Mouse (Mus musculus): ENCODE data around the gene Gm10718. TPM values are rescaled to one million over a fixed set of nuclear protein-coding genes. Genes with fewer than 3 reads are reported as not detected.
"Not testable (repeated sequence)": the region's sequence is repeated elsewhere in the genome, so short reads cannot be mapped to it uniquely, and the experiment has no call there.

Gm10718 gene
- total RNA-seq, 2 experiments from 2014 or later: 4.0 TPM; not detected in 1

DNA sequence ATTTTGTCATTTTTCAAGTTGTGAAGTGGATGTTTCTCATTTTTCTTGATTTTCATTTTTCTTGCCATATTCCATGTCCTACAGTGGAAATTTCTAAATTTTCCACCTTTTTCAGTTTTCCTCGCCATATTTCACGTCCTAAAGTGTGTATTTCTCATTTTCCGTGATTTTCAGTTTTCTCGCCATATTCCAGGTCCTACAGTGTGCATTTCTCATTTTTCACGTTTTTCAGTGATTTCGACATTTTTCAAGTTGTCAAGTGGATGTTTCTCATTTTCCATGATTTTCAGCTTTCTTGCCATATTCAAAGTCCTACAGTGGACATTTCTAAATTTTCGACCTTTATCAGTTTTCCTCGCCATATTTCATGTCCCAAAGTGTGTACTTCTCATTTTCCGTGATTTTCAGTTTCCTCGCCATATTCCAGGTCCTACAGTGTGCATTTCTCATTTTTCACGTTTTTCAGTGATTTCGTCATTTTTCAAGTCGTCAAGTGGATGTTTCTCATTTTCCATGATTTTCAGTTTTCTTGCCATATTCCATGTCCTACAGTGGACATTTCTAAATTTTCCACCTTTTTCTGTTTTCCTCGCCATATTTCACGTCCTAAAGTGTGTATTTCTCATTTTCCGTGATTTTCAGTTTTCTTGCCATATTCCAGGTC lies 770 bp downstream of the Gm10718 start:
- not testable (repeated sequence) for ATAC-seq (replicated peaks; ENCODE audit: poor library complexity, severe bottlenecking)

DNA sequence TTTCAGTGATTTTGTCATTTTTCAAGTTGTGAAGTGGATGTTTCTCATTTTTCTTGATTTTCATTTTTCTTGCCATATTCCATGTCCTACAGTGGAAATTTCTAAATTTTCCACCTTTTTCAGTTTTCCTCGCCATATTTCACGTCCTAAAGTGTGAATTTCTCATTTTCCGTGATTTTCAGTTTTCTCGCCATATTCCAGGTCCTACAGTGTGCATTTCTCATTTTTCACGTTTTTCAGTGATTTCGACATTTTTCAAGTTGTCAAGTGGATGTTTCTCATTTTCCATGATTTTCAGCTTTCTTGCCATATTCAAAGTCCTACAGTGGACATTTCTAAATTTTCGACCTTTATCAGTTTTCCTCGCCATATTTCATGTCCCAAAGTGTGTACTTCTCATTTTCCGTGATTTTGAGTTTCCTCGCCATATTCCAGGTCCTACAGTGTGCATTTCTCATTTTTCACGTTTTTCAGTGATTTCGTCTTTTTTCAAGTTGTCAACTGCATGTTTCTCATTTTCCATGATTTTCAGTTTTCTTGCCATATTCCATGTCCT lies 1.6 kb downstream of the Gm10718 start, which contains the start of gene Gm10717:
TSS of gene Gm10717 (plus strand) at position 506 of the 556 bp plus-strand sequence.
- not testable (repeated sequence) for ATAC-seq (replicated peaks; ENCODE audit: poor library complexity, severe bottlenecking)

DNA sequence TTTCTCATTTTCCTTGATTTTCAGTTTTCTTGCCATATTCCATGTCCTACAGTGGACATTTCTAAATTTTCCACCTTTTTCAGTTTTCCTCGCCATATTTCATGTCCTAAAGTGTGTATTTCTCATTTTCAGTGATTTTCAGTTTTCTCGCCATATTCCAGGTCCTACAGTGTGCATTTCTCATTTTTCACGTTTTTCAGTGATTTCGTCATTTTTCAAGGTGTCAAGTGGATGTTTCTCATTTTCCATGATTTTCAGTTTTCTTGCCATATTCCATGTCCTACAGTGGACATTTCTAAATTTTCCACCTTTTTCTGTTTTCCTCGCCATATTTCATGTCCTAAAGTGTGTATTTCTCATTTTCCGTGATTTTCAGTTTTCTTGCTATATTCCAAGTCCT lies 2.3 kb downstream of the Gm10718 start:
- ATAC-seq (replicated peaks; ENCODE audit: poor library complexity, severe bottlenecking): not testable (repeated sequence)

DNA sequence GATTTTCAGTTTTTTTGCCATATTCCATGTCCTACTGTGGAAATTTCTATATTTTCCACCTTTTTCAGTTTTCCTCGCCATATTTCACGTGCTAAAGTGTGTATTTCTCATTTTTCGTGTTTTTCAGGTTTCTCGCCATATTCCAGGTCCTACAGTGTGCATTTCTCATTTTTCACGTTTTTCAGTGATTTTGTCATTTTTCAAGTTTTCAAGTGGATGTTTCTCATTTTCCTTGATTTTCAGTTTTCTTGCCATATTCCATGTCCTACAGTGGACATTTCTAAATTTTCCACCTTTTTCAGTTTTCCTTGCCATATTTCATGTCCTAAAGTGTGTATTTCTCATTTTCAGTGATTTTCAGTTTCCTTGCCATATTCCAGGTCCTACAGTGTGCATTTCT lies 2.8 kb downstream of the Gm10718 start:
- ATAC-seq (replicated peaks; ENCODE audit: poor library complexity, severe bottlenecking): not testable (repeated sequence)

DNA sequence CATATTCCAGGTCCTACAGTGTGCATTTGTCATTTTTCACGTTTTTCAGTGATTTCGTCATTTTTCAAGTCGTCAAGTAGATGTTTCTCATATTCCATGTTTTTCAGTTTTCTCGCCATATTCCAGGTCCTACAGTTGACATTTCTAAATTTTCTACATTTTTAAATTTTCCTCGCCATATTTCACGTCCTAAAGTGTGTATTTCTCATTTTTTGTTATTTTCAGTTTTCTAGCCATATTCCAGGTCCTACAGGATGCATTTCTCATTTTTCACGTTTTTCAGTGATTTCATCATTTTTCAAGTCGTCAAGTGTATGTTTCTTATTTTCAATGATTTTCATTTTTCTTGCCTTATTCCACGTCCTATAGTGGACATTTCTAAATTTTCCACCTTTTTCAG lies 3.4 kb downstream of the Gm10718 start:
- ATAC-seq (replicated peaks; ENCODE audit: poor library complexity, severe bottlenecking): not testable (repeated sequence)

DNA sequence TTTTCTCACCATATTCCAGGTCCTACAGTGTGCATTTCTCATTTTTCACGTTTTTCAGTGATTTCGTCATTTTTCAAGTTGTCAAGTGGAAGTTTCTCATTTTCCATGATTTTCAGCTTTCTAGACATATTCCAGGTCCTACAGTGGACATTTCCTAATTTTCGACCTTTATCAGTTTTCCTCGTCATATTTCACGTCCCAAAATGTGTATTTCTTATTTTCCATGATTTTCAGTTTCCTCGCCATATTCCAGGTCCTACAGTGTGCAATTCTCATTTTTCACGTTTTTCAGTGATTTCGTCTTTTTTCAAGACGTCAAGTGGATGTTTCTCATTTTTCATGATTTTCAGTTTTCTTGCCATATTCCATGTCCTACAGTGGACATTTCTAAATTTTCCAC lies 3.9 kb downstream of the Gm10718 start:
- ATAC-seq (replicated peaks; ENCODE audit: poor library complexity, severe bottlenecking): not testable (repeated sequence)

DNA sequence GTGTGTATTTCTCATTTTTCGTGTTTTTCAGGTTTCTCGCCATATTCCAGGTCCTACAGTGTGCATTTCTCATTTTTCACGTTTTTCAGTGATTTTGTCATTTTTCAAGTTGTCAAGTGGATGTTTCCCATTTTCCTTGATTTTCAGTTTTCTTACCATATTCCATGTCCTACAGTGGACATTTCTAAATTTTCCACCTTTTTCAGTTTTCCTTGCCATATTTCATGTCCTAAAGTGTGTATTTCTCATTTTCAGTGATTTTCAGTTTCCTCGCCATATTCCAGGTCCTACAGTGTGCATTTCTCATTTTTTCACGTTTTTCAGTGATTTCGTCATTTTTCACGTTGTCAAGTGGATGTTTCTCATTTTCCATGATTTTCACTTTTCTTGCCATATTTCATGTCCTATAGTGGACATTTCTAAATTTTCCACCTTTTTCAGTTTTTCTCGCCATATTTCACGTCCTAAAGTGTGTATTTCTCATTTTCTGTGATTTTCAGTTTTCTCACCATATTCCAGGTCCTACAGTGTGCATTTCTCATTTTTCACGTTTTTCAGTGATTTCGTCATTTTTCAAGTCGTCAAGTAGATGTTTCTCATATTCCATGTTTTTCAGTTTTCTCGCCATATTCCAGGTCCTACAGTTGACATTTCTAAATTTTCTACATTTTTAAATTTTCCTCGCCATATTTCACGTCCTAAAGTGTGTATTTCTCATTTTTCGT lies 6.1 kb downstream of the Gm10718 start:
- not testable (repeated sequence) for ATAC-seq (replicated peaks; ENCODE audit: poor library complexity, severe bottlenecking)

DNA sequence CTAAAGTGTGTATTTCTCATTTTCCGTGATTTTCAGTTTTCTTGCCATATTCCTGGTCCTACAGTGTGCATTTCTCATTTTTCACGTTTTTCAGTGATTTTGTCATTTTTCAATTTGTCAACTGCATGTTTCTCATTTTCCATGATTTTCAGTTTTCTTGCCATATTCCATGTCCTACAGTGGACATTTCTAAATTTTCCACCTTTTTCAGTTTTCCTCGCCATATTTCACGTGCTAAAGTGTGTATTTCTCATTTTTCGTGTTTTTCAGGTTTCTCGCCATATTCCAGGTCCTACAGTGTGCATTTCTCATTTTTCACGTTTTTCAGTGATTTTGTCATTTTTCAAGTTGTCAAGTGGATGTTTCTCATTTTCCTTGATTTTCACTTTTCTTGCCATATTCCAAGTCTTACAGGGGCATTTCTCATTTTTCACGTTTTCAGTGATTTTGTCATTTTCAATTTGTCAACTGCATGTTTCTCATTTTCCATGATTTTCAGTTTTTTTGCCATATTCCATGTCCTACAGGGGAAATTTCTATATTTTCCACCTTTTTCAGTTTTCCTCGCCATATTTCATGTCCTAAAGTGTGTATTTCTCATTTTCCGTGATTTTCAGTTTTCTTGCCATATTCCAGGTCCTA lies 7.5 kb downstream of the Gm10718 start:
- ATAC-seq (replicated peaks; ENCODE audit: poor library complexity, severe bottlenecking): not testable (repeated sequence)

DNA sequence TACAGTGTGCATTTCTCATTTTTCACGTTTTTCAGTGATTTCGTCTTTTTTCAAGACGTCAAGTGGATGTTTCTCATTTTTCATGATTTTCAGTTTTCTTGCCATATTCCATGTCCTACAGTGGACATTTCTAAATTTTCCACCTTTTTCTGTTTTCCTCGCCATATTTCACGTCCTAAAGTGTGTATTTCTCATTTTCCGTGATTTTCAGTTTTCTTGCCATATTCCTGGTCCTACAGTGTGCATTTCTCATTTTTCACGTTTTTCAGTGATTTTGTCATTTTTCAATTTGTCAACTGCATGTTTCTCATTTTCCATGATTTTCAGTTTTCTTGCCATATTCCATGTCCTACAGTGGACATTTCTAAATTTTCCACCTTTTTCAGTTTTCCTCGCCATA lies 11.0 kb downstream of the Gm10718 start, which contains the start of gene Gm17535:
TSS of gene Gm17535 (plus strand) at position 301 of the 400 bp plus-strand sequence.
- ATAC-seq (replicated peaks; ENCODE audit: poor library complexity, severe bottlenecking): not testable (repeated sequence)

DNA sequence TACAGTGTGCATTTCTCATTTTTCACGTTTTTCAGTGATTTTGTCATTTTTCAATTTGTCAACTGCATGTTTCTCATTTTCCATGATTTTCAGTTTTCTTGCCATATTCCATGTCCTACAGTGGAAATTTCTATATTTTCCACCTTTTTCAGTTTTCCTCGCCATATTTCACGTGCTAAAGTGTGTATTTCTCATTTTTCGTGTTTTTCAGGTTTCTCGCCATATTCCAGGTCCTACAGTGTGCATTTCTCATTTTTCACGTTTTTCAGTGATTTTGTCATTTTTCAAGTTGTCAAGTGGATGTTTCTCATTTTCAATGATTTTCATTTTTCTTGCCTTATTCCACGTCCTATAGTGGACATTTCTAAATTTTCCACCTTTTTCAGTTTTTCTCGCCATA lies 13.2 kb downstream of the Gm10718 start, which contains the start of gene Gm10715:
TSS of gene Gm10715 (plus strand) at position 301 of the 400 bp plus-strand sequence.
- not testable (repeated sequence) for ATAC-seq (replicated peaks; ENCODE audit: poor library complexity, severe bottlenecking)

DNA sequence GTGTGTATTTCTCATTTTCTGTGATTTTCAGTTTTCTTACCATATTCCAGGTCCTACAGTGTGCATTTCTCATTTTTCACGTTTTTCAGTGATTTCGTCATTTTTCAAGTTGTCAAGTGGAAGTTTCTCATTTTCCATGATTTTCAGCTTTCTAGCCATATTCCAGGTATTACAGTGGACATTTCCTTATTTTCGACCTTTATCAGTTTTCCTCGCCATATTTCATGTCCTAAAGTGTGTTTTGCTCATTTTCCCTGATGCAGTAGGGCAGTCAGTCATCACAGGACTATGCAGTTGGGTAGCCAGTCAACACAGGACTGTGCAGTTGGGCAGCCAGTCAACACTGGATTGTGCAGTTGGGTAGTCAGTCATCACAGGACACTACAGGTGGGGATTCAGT lies 14.8 kb downstream of the Gm10718 start:
- ATAC-seq (replicated peaks; ENCODE audit: poor library complexity, severe bottlenecking): not testable (repeated sequence)

Other genes with a start within 250 kb of the Gm10718 start
- gene Gm10722, start 22.6 kb upstream of the Gm10718 start, total RNA-seq (2014; fragmentation: Nextera tagmentation): not detected in 2 replicates
- gene Gm10722, start 22.6 kb upstream of the Gm10718 start, total RNA-seq (2017): not detected in 2 replicates
- gene Gm11168, start 20.2 kb upstream of the Gm10718 start, total RNA-seq (2014; fragmentation: Nextera tagmentation): not detected in 2 replicates
- not detected in 2 replicates for gene Gm11168, start 20.2 kb upstream of the Gm10718 start, total RNA-seq (2017)
- gene Gm10721, start 10.4 kb upstream of the Gm10718 start, total RNA-seq (2014; fragmentation: Nextera tagmentation): 0.80 TPM in 1 of 2 replicates, not detected in the other
- not detected in 2 replicates for gene Gm10721, start 10.4 kb upstream of the Gm10718 start, total RNA-seq (2017)
- gene Gm10720, start 7.9 kb upstream of the Gm10718 start, total RNA-seq (2014; fragmentation: Nextera tagmentation): not detected in 2 replicates
- not detected in 2 replicates for gene Gm10720, start 7.9 kb upstream of the Gm10718 start, total RNA-seq (2017)
- 1.2 and 4.6 TPM in 2 replicates for gene Gm10719, start 6.1 kb upstream of the Gm10718 start, total RNA-seq (2014; fragmentation: Nextera tagmentation)
- gene Gm10719, start 6.1 kb upstream of the Gm10718 start, total RNA-seq (2017): not detected in 2 replicates
- 2.0 TPM in 1 of 2 replicates, not detected in the other for gene Gm10717, start 1.9 kb downstream of the Gm10718 start, total RNA-seq (2014; fragmentation: Nextera tagmentation)
- not detected in 2 replicates for gene Gm10717, start 1.9 kb downstream of the Gm10718 start, total RNA-seq (2017)
- not detected in 2 replicates for gene Gm17535, start 11.1 kb downstream of the Gm10718 start, total RNA-seq (2014; fragmentation: Nextera tagmentation)
- not detected in 2 replicates for gene Gm17535, start 11.1 kb downstream of the Gm10718 start, total RNA-seq (2017)
- 1.1 TPM in 1 of 2 replicates, not detected in the other for gene Gm10715, start 13.3 kb downstream of the Gm10718 start, total RNA-seq (2014; fragmentation: Nextera tagmentation)
- gene Gm10715, start 13.3 kb downstream of the Gm10718 start, total RNA-seq (2017): not detected in 2 replicates